Mouse (Mus musculus) midbrain, embryonic 11.5 days (tissue): ENCODE data around the gene Olfml1. TPM values are rescaled to one million over a fixed set of nuclear protein-coding genes. Genes with fewer than 3 reads are reported as not detected.

Source experiments
- ATAC-seq: fragments of 200-750 bp; cut with Nextera tagmentation; 2 replicates; pipeline ENCODE4 v1.8.0; 2017; ENCODE audit warnings: moderate TSS enrichment, moderate library complexity; ENCODE audit not compliant: low FRiP score
- DNase-seq: peaks from one replicate; pipeline ENCODE4 v3.0.0; 2015; ENCODE audit warnings: low spot score; ENCODE audit errors: missing footprints
- H3K27ac ChIP-seq: fragments of 300-500 bp; sonication (generic); 2 replicates; pipeline ENCODE4 v1.5.1; 2014; ENCODE audit warnings: low read depth, low read length
- H3K27me3 ChIP-seq: fragments of 300-500 bp; sonication (generic); 2 replicates; pipeline ENCODE4 v1.6.1; 2014; ENCODE audit warnings: mild to moderate bottlenecking, low read length, moderate library complexity, mixed read lengths; ENCODE audit not compliant: control insufficient read depth, insufficient read depth
- H3K36me3 ChIP-seq: fragments of 300-500 bp; sonication (generic); 2 replicates; pipeline ENCODE4 v1.6.1; 2014; ENCODE audit warnings: mild to moderate bottlenecking, low read length, moderate library complexity, mixed read lengths; ENCODE audit not compliant: control insufficient read depth, insufficient read depth
- H3K4me1 ChIP-seq: fragments of 300-500 bp; sonication (generic); 2 replicates; pipeline ENCODE4 v1.6.1; 2014; ENCODE audit warnings: low read length; ENCODE audit not compliant: control insufficient read depth, insufficient read depth
- H3K4me2 ChIP-seq: fragments of 300-500 bp; sonication (generic); 2 replicates; pipeline ENCODE4 v1.6.1; 2014; ENCODE audit warnings: mild to moderate bottlenecking, moderate library complexity
- H3K4me3 ChIP-seq: fragments of 300-500 bp; sonication (generic); 2 replicates; pipeline ENCODE4 v1.5.1; 2014; ENCODE audit warnings: low read depth, low read length
- H3K9ac ChIP-seq: fragments of 300-500 bp; sonication (generic); 2 replicates; pipeline ENCODE4 v1.6.1; 2014; ENCODE audit warnings: low read length
- H3K9me3 ChIP-seq: fragments of 300-500 bp; sonication (generic); 2 replicates; pipeline ENCODE4 v1.6.1; 2016; ENCODE audit warnings: low read length; ENCODE audit not compliant: control insufficient read depth
- WGBS: fragments of 180-500 bp; shearing (Covaris S2); extraction: QIAGEN DNeasy Blood & Tissue Kit; methylation state at CpG from one replicate; pipeline ENCODE4 v1.1.7; 2014; 5-methylcytosine and 5-hydroxymethylcytosine counted together
- polyA plus RNA-seq: library from polyadenylated mRNA; unstranded; fragments of >200 nt; fragmentation: Nextera tagmentation; extraction: Ambion mirVana; gene quantifications from 2 replicates; pipeline ENCODE4 v1.2.1, GENCODE M21; 2014

Gene Olfml1
- polyA plus RNA-seq, 1 experiment from 2014 or later: 6.8 TPM

DNA sequence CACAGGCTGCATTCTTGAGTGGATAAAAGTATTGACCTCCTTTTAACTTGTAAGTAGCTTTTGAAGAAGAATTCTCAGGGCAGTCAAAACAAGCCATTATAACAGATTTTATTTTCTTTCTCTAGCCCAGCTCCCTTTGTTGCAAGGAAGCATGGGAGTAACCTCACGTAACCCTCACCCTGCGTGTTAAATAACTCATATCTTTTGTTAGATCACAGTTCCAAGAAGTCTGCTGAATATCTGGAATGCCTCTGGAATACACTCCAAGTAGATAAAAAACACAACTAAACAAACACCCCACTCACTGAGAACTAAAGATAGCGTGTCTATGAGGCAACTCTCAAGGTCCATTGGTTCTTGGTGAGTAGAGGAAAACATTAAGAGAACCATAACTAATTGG is 7.0 kb downstream of the Olfml1 start:
- WGBS: 70% methylated on average over 3 of the region's 3 CpGs
- Histone ChIP-seq H3K9ac (no peak overlapping the region), H3K4me1 (no peaks in the 10 kb centered on the region), H3K9me3 (no peaks in the 10 kb centered on the region), H3K36me3 (no peaks in the 10 kb centered on the region), H3K4me3 (no peak overlapping the region), H3K4me2 (no peak overlapping the region), H3K27ac (no peak overlapping the region), H3K27me3 (no peaks in the 10 kb centered on the region)
- ATAC-seq: no peak
- DNase-seq: peak; percentile 65

DNA sequence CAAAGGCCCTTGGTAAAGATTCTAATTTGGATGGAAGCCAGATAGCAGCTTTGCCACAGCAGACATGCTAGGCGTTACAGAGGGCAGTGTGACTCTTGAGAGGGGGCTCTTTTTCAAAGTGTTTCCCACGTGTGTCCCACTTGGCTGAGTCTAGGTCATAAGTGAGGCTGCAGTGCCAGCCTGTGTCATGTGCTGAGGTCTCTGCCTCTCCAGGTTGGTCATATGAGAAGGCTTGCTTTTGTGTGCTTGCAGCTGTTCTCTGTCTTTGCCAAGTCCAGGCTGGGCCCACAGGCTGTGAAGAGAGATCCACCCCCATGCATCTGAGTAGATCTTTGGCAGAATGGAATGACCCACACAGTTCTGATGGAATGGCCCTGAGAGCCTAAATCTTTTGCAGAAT is 25.4 kb downstream of the Olfml1 start:
- H3K4me2 ChIP-seq: no peak overlapping the region
- ATAC-seq: no peak
- H3K27ac ChIP-seq: no peak overlapping the region
- peaks cover 3% of the 10 kb centered on the region; the same call in 1 of the 2 replicates for H3K4me1 ChIP-seq
- WGBS: 62% methylated on average over 2 of the region's 2 CpGs
- H3K27me3 ChIP-seq: no peaks in the 10 kb centered on the region
- peak; percentile 78 for DNase-seq
- no peak overlapping the region for H3K4me3 ChIP-seq
- no peak overlapping the region for H3K9ac ChIP-seq
- no peaks in the 10 kb centered on the region for H3K9me3 ChIP-seq
- H3K36me3 ChIP-seq: no peaks in the 10 kb centered on the region

DNA sequence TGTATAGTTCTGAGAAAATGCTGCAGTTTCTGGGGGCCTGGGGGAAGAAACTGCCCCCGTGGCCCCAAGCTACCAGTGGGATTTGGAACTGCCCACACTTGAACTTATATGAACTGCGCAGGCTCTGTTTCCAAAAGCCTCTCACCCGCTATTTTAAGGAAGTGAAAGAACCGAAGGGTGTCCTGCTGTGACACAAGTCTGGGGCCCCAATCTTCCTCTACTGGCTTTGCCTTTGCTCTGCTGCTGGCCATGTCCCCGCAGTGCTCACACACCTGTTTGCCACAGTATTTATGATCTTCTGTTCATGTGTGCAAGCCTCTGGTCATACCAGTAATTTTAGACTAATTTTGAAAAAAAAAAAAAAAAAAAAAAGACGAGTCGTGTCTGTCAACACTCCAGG is 26.7 kb downstream of the Olfml1 start:
- H3K4me3 ChIP-seq: no peak overlapping the region
- no peak overlapping the region for H3K27ac ChIP-seq
- no peaks in the 10 kb centered on the region for H3K27me3 ChIP-seq
- H3K9ac ChIP-seq: no peak overlapping the region
- 37% methylated on average over 7 of the region's 7 CpGs for WGBS
- peaks cover 3% of the 10 kb centered on the region; the same call in 1 of the 2 replicates for H3K4me1 ChIP-seq
- no peaks in the 10 kb centered on the region for H3K36me3 ChIP-seq
- ATAC-seq (no peak), DNase-seq (peak; percentile 78)
- H3K4me2 ChIP-seq: peak overlapping the region; percentile 94; the same call in 1 of the 2 replicates
- no peaks in the 10 kb centered on the region for H3K9me3 ChIP-seq

DNA sequence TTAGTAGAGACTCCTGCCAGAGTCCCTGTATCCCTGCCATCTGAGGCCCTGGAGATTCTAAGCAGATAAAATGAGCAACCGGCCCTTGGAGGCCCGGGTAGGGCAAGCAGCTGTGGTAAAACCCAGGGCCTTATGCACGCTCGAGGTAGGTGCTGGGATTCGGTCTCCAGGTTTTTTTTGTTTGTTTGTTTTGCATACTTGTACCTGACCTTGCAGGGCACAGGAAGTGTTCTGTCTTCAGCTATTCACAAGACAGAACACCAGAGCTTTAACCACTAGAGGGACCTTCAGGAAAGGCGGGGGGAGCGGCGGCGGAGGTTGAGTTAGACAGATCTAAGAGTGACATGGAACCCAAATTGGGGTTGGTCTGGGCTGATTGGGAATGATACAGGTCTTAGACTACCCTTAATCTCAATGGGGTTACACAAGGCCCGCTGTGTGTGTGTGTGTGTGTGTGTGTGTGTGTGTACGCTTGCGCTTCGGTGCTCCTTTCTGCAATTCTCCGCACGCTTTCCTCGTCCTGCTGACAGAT is 27.1 kb downstream of the Olfml1 start:
- H3K4me1 ChIP-seq: peaks cover 3% of the 10 kb centered on the region; the same call in 1 of the 2 replicates
- H3K9me3 ChIP-seq: no peaks in the 10 kb centered on the region
- no peaks in the 10 kb centered on the region for H3K36me3 ChIP-seq
- peak overlapping the region; percentile 49 for H3K9ac ChIP-seq
- 1% methylated on average over 16 of the region's 16 CpGs for WGBS
- H3K4me2 ChIP-seq: peak overlapping the region; percentile 94
- DNase-seq (no peak), ATAC-seq (peak; percentile 75)
- no peaks in the 10 kb centered on the region for H3K27me3 ChIP-seq
- H3K4me3 ChIP-seq: peak overlapping the region; percentile 51
- H3K27ac ChIP-seq: no peak overlapping the region

DNA sequence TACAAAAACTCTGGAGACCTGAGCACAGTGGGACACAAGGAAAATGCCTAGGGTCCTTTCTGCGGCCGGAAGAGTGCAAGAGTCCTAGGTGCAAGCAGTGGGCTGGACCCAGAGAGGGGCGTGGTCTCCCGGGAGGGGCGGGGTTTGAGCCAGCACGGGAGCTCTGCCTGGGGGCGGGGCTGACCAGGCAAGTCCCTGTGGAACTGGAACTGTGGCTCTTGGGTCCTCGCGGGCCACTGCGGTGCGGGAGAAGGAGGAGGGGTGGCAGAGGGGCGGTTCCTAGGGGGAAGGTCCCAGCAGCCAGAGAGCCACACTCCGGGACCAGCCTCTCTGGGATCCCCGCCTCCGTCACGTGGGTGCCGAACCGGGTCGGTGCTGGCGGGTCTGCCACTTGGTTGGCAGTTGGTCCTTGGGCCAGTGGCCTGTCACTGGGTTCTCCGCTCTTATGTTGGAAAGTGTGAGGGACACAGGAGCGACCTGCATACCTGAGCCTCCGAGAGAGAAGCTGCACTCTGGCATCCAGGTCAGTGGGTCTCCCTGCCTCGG is 27.7 kb downstream of the Olfml1 start, which contains the start of gene Ppfibp2:
Gene Ppfibp2, plus strand, starts transcription at position 351 of the 546 bp plus-strand sequence.
- ATAC-seq (peak; percentile 99), DNase-seq (peak; percentile 98)
- no peak within 1 kb of the TSS for H3K27ac ChIP-seq

DNA sequence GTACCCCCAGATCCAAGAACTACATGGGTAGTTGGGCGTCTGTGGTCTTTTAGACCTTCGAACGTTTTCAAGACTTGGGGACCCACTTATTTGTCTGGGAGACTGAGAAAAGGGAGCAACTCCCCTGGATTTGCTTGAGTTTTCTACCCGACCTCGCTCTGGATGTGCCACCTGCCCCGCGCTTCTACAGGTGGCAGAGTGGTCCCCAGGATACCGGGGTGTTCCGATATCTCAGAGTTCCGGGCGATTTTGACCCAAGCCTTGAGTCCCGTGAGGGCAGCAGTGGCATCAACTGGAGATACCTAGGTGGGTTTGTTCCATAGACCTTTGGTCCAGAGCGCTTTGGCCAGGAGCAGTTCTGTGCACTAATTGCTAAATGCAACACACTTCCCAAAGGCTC is 28.2 kb downstream of the Olfml1 start:
- Histone ChIP-seq H3K4me2 (peak overlapping the region; percentile 94), H3K4me3 (peak overlapping the region; percentile 51), H3K9ac (no peak overlapping the region), H3K36me3 (no peaks in the 10 kb centered on the region), H3K4me1 (peaks cover 3% of the 10 kb centered on the region; the same call in 1 of the 2 replicates), H3K27me3 (no peaks in the 10 kb centered on the region), H3K9me3 (no peaks in the 10 kb centered on the region), H3K27ac (no peak overlapping the region)
- DNase-seq: peak; percentile 88
- 13% methylated on average over 13 of the region's 13 CpGs for WGBS
- no peak for ATAC-seq

More for the DNA sequence above, 27.7 kb downstream of the Olfml1 start, which contains the start of gene Ppfibp2:
- Histone ChIP-seq H3K4me3 (peak within 1 kb of the TSS; percentile 51), H3K36me3 (no peaks in the 10 kb centered on the region), H3K27me3 (no peaks in the 10 kb centered on the region), H3K9ac (peak within 1 kb of the TSS; percentile 49), H3K4me2 (peak within 1 kb of the TSS; percentile 94), H3K9me3 (no peaks in the 10 kb centered on the region), H3K4me1 (peaks cover 3% of the 10 kb centered on the region; the same call in 1 of the 2 replicates)
- under 1% methylated on average over 23 of the region's 24 CpGs for WGBS

DNA sequence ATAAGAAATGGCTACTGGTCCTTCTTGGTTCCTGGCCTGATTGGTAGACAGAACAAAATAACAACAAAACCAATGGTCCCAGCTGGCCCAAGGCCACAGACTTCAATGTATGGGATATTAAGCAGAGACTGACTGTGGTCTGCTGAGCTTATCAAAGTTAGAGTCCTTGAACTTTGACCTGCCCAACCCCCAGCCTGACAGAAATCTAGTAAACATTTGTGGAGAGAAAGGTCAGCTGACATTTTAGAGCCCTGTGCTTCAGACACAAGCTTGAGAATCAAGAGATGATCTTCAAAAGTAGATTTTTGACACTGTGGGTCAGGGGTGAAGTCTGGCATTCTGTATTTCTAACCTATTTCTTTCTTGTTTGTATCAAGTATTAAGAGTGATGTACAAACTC is 29.5 kb downstream of the Olfml1 start:
- ATAC-seq: no peak

DNA sequence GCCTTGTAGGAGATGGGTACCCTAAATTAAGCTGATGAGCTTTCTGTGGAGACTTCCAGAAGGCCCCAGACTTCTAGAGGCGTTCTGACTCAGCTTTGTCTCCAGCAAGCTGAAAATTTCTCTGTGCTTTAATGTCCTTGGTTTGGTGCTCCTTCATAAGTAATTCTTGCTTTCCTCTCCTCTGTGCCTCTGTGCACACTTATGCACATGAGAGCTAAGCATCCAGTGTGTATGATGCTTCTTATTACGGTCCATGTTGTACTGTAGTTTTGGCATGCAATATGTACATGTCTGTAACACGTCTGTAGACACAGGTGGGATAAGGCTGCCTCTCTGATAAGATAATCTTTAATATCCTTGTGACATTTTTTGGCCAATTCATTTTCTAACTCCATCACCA is 30.7 kb downstream of the Olfml1 start:
- Histone ChIP-seq H3K9me3 (no peaks in the 10 kb centered on the region), H3K4me3 (no peak overlapping the region), H3K27ac (no peak overlapping the region), H3K27me3 (no peaks in the 10 kb centered on the region), H3K9ac (no peak overlapping the region), H3K36me3 (no peaks in the 10 kb centered on the region), H3K4me1 (peaks cover 3% of the 10 kb centered on the region; the same call in 1 of the 2 replicates), H3K4me2 (no peak overlapping the region)
- no peak for ATAC-seq
- 82% methylated on average over 3 of the region's 3 CpGs for WGBS
- peak; percentile 44 for DNase-seq

More for the DNA sequence above, 29.5 kb downstream of the Olfml1 start:
- Histone ChIP-seq H3K4me2 (no peak overlapping the region), H3K36me3 (no peaks in the 10 kb centered on the region), H3K27me3 (no peaks in the 10 kb centered on the region), H3K4me3 (no peak overlapping the region), H3K9me3 (no peaks in the 10 kb centered on the region), H3K9ac (no peak overlapping the region), H3K27ac (no peak overlapping the region), H3K4me1 (peaks cover 3% of the 10 kb centered on the region; the same call in 1 of the 2 replicates)
- DNase-seq: peak; percentile 12

DNA sequence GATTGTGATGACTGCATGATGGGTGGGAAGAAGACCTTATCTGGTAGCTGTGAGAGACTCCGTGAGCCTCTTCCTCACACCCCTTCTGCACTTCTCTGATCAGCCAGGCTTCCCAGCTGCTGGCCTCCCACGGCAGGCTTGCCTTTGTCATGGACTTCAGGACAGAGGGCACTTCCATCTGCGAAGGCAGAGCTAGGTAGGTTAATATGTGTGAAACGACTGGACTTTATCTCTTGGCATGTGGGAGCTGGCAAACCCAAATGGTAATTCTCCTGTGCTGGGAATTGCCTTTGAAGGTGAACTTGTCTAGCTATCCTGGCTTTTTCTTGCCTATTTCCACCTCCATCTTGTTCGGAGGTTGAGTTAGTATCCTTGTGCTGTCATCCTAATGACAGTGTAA is 33.4 kb downstream of the Olfml1 start:
- H3K4me1 ChIP-seq: no peaks in the 10 kb centered on the region
- DNase-seq (no peak), ATAC-seq (no peak)
- no peaks in the 10 kb centered on the region for H3K27me3 ChIP-seq
- H3K27ac ChIP-seq: no peak overlapping the region
- WGBS: 68% methylated on average over 5 of the region's 5 CpGs
- no peak overlapping the region for H3K4me3 ChIP-seq
- H3K9me3 ChIP-seq: no peaks in the 10 kb centered on the region
- H3K36me3 ChIP-seq: no peaks in the 10 kb centered on the region
- no peak overlapping the region for H3K9ac ChIP-seq
- H3K4me2 ChIP-seq: no peak overlapping the region
